Mouse (Mus musculus): ENCODE data around the gene Zdhhc5.

GRCm38 (mm10) chr2:84743561-84743960 lies 28.6 kb upstream of the Zdhhc5 start, which contains the start of gene Gm19426:
- no peak for TF ChIP-seq MAX (IDR thresholded peaks at IDR 0.05; ENCODE audit: low read length)
- TF ChIP-seq TAL1 (IDR thresholded peaks at IDR 0.05; ENCODE audit: low read length) = no peak
- TF ChIP-seq ETS1 (IDR thresholded peaks at IDR 0.05; ENCODE audit: low read depth, low read length) = no peak
- TF ChIP-seq CTCF (IDR thresholded peaks at IDR 0.05 in 2 of 3, conservative IDR thresholded peaks at IDR 0.05 in 1 of 3; ENCODE audit: control insufficient read depth in 1 of 3, insufficient read depth in 1 of 3, low read depth in 2 of 3, low read length in 3 of 3, poor library complexity in 1 of 3, severe bottlenecking in 1 of 3) = no peak
- TF ChIP-seq USF1 (IDR thresholded peaks at IDR 0.05; ENCODE audit: low read depth, low read length) = no peak
- TF ChIP-seq SIN3A (IDR thresholded peaks at IDR 0.05; ENCODE audit: low read length) = no peak
- no peak for TF ChIP-seq NRF1 (IDR thresholded peaks at IDR 0.05; ENCODE audit: insufficient read depth, low read depth, low read length, poor library complexity, severe bottlenecking)
- TF ChIP-seq ZNF384 (IDR thresholded peaks at IDR 0.05; ENCODE audit: low read depth, low read length) = no peak
